Mouse (Mus musculus) CH12.LX (cell line): ENCODE measurements at regions not wholly inside any gene's neighbourhood (a gene's known extent, or its start where the extent isn't known, plus 50 kb on each side); places are given as distances from the start of the nearest gene placed in this dataset.

Experiments
- DNase-seq: peaks from one replicate; pipeline ENCODE4 v3.0.0-alpha.2; 2013; ENCODE audit errors: extremely low read depth
- H3K27ac ChIP-seq: 2 replicates; pipeline ENCODE4 v1.5.1; 2012; ENCODE audit warnings: low read depth, mild to moderate bottlenecking, control low read depth, moderate library complexity; ENCODE audit not compliant: insufficient read depth
- H3K27me3 ChIP-seq: replicated peaks from 2 replicates; pipeline ENCODE3; 2012; ENCODE audit warnings: inconsistent platforms
- H3K36me3 ChIP-seq, 2 experiments: replicated peaks in 1 of 2; 2 replicates each; pipeline versions ENCODE3 to v1.6.1; 2012; ENCODE audit warnings: inconsistent platforms in 1 of 2, low read length in 1 of 2, mild to moderate bottlenecking in 1 of 2, mixed read lengths in 1 of 2, moderate library complexity in 1 of 2; ENCODE audit not compliant: control insufficient read depth in 1 of 2, insufficient read depth in 1 of 2
- H3K4me1 ChIP-seq, 2 experiments: 2 replicates each; pipeline ENCODE4 v1.6.1; 2012; ENCODE audit warnings: inconsistent platforms in 1 of 2, moderate library complexity in 1 of 2; ENCODE audit not compliant: insufficient read depth in 2 of 2, control insufficient read depth in 1 of 2
- H3K4me2 ChIP-seq: 2 replicates; pipeline ENCODE4 v1.6.1; 2012; ENCODE audit warnings: low read depth, mild to moderate bottlenecking, control low read depth; ENCODE audit not compliant: poor library complexity, insufficient read depth, severe bottlenecking
- H3K4me3 ChIP-seq, 3 experiments: fragments of 150-350 bp in 1 of 3; sonication (generic) in 1 of 3; replicated peaks in 1 of 3; 2 replicates each; pipeline versions ENCODE3 to v1.5.1; 2011 to 2012; ENCODE audit warnings: low read depth in 2 of 3, low read length in 2 of 3, mild to moderate bottlenecking in 2 of 3, moderate library complexity in 2 of 3, control low read depth in 1 of 3, improper control_type of control experiment in 1 of 3, inconsistent platforms in 1 of 3, mixed read lengths in 1 of 3; ENCODE audit not compliant: poor library complexity in 1 of 3
- H3K79me2 ChIP-seq: replicated peaks from 2 replicates; pipeline ENCODE4 v1.6.1; 2012; ENCODE audit warnings: mild to moderate bottlenecking, moderate library complexity; ENCODE audit not compliant: control insufficient read depth, poor library complexity, insufficient read depth, severe bottlenecking; ENCODE audit errors: extremely low read depth
- H3K9ac ChIP-seq: 2 replicates; pipeline ENCODE4 v1.6.1; 2012; ENCODE audit warnings: low read depth, mild to moderate bottlenecking, control low read depth, moderate library complexity; ENCODE audit not compliant: insufficient read depth
- H3K9me3 ChIP-seq: replicated peaks from 2 replicates; pipeline ENCODE3; 2012; ENCODE audit warnings: low read length, inconsistent platforms, mixed read lengths
- BHLHE40 ChIP-seq: IDR thresholded peaks from 2 replicates; pipeline ENCODE4 v1.6.1; 2011; ENCODE audit warnings: mild to moderate bottlenecking, low read depth, low read length, improper control_type of control experiment
- CHD1 ChIP-seq: IDR thresholded peaks from 2 replicates; pipeline ENCODE4 v1.6.1; 2012; ENCODE audit warnings: low read depth, low read length, improper control_type of control experiment, inconsistent platforms
- CTCF ChIP-seq, 2 experiments: IDR thresholded peaks in 1 of 2; conservative IDR thresholded peaks in 1 of 2; 2 replicates each; pipeline ENCODE4 v1.5.1; 2011 to 2012; ENCODE audit warnings: low read depth in 2 of 2, low read length in 2 of 2, improper control_type of control experiment in 1 of 2, inconsistent platforms in 1 of 2, mild to moderate bottlenecking in 1 of 2, moderate library complexity in 1 of 2
- ELF1 ChIP-seq: IDR thresholded peaks from 2 replicates; pipeline ENCODE4 v1.6.1; 2014; ENCODE audit warnings: low read depth, mild to moderate bottlenecking, inconsistent platforms, low read length, improper control_type of control experiment
- GABPA ChIP-seq: IDR thresholded peaks from 2 replicates; pipeline ENCODE4 v1.6.1; 2012; ENCODE audit warnings: low read depth, low read length, improper control_type of control experiment, inconsistent platforms; ENCODE audit not compliant: insufficient replicate concordance
- HCFC1 ChIP-seq: IDR thresholded peaks from 2 replicates; pipeline ENCODE4 v1.6.1; 2012; ENCODE audit warnings: low read depth, mild to moderate bottlenecking, inconsistent platforms, low read length, improper control_type of control experiment
- JUND ChIP-seq: conservative IDR thresholded peaks from 2 replicates; pipeline ENCODE4 v1.6.1; 2011; ENCODE audit warnings: low read depth, low read length, improper control_type of control experiment
- KAT2A ChIP-seq: IDR thresholded peaks from 2 replicates; pipeline ENCODE4 v1.6.1; 2012; ENCODE audit warnings: low read length, improper control_type of control experiment, inconsistent platforms; ENCODE audit not compliant: insufficient replicate concordance
- MAFK ChIP-seq: IDR thresholded peaks from 2 replicates; pipeline ENCODE4 v1.6.1; 2011; ENCODE audit warnings: low read length, improper control_type of control experiment; ENCODE audit not compliant: insufficient replicate concordance
- MAZ ChIP-seq: IDR thresholded peaks from 2 replicates; pipeline ENCODE4 v1.6.1; 2012; ENCODE audit warnings: low read depth, mild to moderate bottlenecking, inconsistent platforms, low read length, improper control_type of control experiment, moderate library complexity
- MEF2A ChIP-seq: IDR thresholded peaks from 2 replicates; pipeline ENCODE4 v1.6.1; 2014; ENCODE audit warnings: low read depth, mild to moderate bottlenecking, inconsistent platforms, low read length, improper control_type of control experiment, borderline replicate concordance
- MXI1 ChIP-seq: IDR thresholded peaks from 2 replicates; pipeline ENCODE4 v1.6.1; 2011; ENCODE audit warnings: mild to moderate bottlenecking, low read depth, low read length, improper control_type of control experiment
- MYC ChIP-seq: IDR thresholded peaks from 2 replicates; pipeline ENCODE4 v1.6.1; 2011; ENCODE audit warnings: low read depth, mild to moderate bottlenecking, improper control_type of control experiment, low read length
- NELFE ChIP-seq: IDR thresholded peaks from 2 replicates; pipeline ENCODE4 v1.6.1; 2011; ENCODE audit warnings: low read depth, low read length, improper control_type of control experiment
- TBP ChIP-seq: conservative IDR thresholded peaks from 2 replicates; pipeline ENCODE4 v1.6.1; 2011; ENCODE audit warnings: low read depth, low read length, improper control_type of control experiment
- TCF12 ChIP-seq: IDR thresholded peaks from 2 replicates; pipeline ENCODE4 v1.6.1; 2014; ENCODE audit warnings: low read depth, mild to moderate bottlenecking, inconsistent platforms, low read length, improper control_type of control experiment
- USF2 ChIP-seq: conservative IDR thresholded peaks from 2 replicates; pipeline ENCODE4 v1.6.1; 2011; ENCODE audit warnings: low read depth, low read length, improper control_type of control experiment
- ZMIZ1 ChIP-seq: IDR thresholded peaks from 2 replicates; pipeline ENCODE4 v1.6.1; 2012; ENCODE audit warnings: low read depth, mild to moderate bottlenecking, inconsistent platforms, low read length, improper control_type of control experiment
- dilution Hi-C: fragments of 300-500 bp; cut with MboI; formaldehyde crosslinking; loops from 2 replicates; pipeline ENCODE4 v1.14.3; 2020; ENCODE audit warnings: low sequenced_read_pairs; ENCODE audit not compliant: extremely low pct_unique_long_range_greater_than_20kb, extremely low pct_ligation_motif_present
- in situ Hi-C: fragments of 300-500 bp; cut with MboI; formaldehyde crosslinking; loops from 3 replicates; pipeline ENCODE4 v1.14.3; 2019; ENCODE audit warnings: low sequenced_read_pairs, low pct_ligation_motif_present, low pct_unique_long_range_greater_than_20kb, mixed read lengths

- Histone ChIP-seq H3K79me2 (no peaks in the 10 kb centered on the region), H3K4me1 (no peaks in the 10 kb centered on the region), H3K9me3 (no peaks in the 10 kb centered on the region), H3K27ac (no peak overlapping the region), H3K36me3 (no peaks in the 10 kb centered on the region), H3K4me2 (no peak overlapping the region), H3K9ac (no peak overlapping the region), H3K4me3 (no peak overlapping the region), H3K27me3 (no peaks in the 10 kb centered on the region)
- in situ Hi-C loops (no loop called here), dilution Hi-C loops (no loop called here)
- no peak for DNase-seq
- no peak for TF ChIP-seq KAT2A
- TF ChIP-seq BHLHE40, result no peak
- TF ChIP-seq ELF1, result no peak
- TF ChIP-seq JUND, result no peak
- TF ChIP-seq MEF2A, result no peak
- no peak for TF ChIP-seq NELFE
- no peak for TF ChIP-seq TBP
- TF ChIP-seq CHD1, result no peak
- no peak for TF ChIP-seq MXI1
- TF ChIP-seq CTCF (conservative IDR thresholded peaks at IDR 0.05 in 1 of 2, IDR thresholded peaks at IDR 0.05 in 1 of 2; ENCODE audit: low read depth in 2 of 2, low read length in 2 of 2), result no peak
- TF ChIP-seq MAZ, result no peak
- TF ChIP-seq ZMIZ1, result no peak
- no peak for TF ChIP-seq GABPA
- no peak for TF ChIP-seq HCFC1
- no peak for TF ChIP-seq MYC
- TF ChIP-seq USF2, result no peak
- no peak for TF ChIP-seq TCF12
Measured at GRCm38 (mm10) chr2:117871507-117872282, 240.0 kb upstream of the Thbs1 start.

GRCm38 (mm10) chr2:117877816-117878215 lies 233.9 kb upstream of the Thbs1 start:
- dilution Hi-C loops (no loop called here), in situ Hi-C loops (no loop called here)
- no peak for DNase-seq
- Histone ChIP-seq H3K27ac (no peak overlapping the region), H3K9ac (no peak overlapping the region), H3K36me3 (no peaks in the 10 kb centered on the region), H3K79me2 (no peaks in the 10 kb centered on the region), H3K4me3 (no peak overlapping the region), H3K27me3 (no peaks in the 10 kb centered on the region), H3K9me3 (no peaks in the 10 kb centered on the region)
- TF ChIP-seq CTCF (conservative IDR thresholded peaks at IDR 0.05 in 1 of 2, IDR thresholded peaks at IDR 0.05 in 1 of 2; ENCODE audit: low read depth in 2 of 2, low read length in 2 of 2) (no peak), MAFK (no peak), TCF12 (no peak)
- TF ChIP-seq, all 38 proteins: peak for 0
- Histone ChIP-seq H3K4me1 (0 out of 4 replicates have a peak, but pooled peaks cover 0 to 2% of the 10 kb centered on the region in 2 experiments), H3K4me2 (no peak overlapping the region)
